Mouse (Mus musculus) layer of hippocampus, adult 18-20 months (tissue): ENCODE data around the gene 4921511M17Rik. TPM values are rescaled to one million over a fixed set of nuclear protein-coding genes. Genes with fewer than 3 reads are reported as not detected.
"Not testable (repeated sequence)": the region's sequence is repeated elsewhere in the genome, so short reads cannot be mapped to it uniquely, and the experiment has no call there.

Source experiments
- DNase-seq, 2 experiments: peaks; one replicate each; pipeline ENCODE4 v3.0.0; 2022; ENCODE audit warnings: low spot score in 2 of 2
- long read RNA-seq: library from polyadenylated mRNA; stranded (forward); transcript quantifications from one replicate; pipeline ENCODE4 v2.0.0, GENCODE M21; 2021
- total RNA-seq, 2 experiments: library from RNA; stranded (reverse); gene quantifications; 2 replicates each; pipeline ENCODE4 v1.2.3; 2021

Gene 4921511M17Rik
- total RNA-seq: not detected
- long read RNA-seq: 0 reads

DNA sequence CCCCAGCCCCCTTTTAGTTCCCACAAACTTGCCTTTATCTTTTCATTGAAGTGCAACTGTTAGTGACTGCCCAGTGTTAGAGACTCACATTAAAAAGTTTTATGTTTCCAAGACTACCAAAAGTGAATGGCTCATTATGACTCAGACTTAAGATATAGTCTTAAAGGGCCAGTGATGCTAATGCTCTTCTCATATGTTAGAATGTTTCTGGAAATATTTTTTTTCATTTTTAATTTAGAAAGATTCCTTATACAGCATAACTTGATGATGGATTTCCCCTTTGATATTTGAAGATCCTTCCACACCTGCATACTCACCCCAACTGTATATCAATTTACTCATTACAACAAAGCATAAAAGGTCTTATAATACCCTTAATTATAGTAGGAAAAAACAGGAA is at the start of gene 4921511M17Rik:
4921511M17Rik (minus strand) TSS at position 101 of the 400 bp plus-strand sequence.
- not testable (repeated sequence) for DNase-seq

DNA sequence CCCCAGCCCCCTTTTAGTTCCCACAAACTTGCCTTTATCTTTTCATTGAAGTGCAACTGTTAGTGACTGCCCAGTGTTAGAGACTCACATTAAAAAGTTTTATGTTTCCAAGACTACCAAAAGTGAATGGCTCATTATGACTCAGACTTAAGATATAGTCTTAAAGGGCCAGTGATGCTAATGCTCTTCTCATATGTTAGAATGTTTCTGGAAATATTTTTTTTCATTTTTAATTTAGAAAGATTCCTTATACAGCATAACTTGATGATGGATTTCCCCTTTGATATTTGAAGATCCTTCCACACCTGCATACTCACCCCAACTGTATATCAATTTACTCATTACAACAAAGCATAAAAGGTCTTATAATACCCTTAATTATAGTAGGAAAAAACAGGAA is 21.3 kb upstream of the 4921511M17Rik start, which contains the start of gene Gm10057:
Gm10057 (minus strand) TSS at position 101 of the 400 bp plus-strand sequence.
- DNase-seq: not testable (repeated sequence)

- DNase-seq: not testable (repeated sequence)
Observed at GRCm38 (mm10) chrX:154012540-154012939, 21.1 kb downstream of the 4921511M17Rik start, which contains the start of gene Samt1. TSS of gene Samt1 (minus strand) at chrX:154012640.

GRCm38 (mm10) chrX:153976914-153977313 is 56.7 kb downstream of the 4921511M17Rik start:
- DNase-seq: not testable (repeated sequence)

GRCm38 (mm10) chrX:153976467-153976866 is 57.2 kb downstream of the 4921511M17Rik start:
- not testable (repeated sequence) for DNase-seq

- DNase-seq: no peak
Observed at GRCm38 (mm10) chrX:153974450-153974849, 59.2 kb downstream of the 4921511M17Rik start.

Other genes starting within 250 kb of the 4921511M17Rik start
- 10 to 100 TPM in 1 of 2 experiments, 1 to 10 TPM in 1; 9.6 to 10.2 TPM for gene Spin2c, start 201.6 kb downstream of the 4921511M17Rik start, total RNA-seq
- not detected for gene Samt1, start 21.2 kb downstream of the 4921511M17Rik start, total RNA-seq
- not detected for gene Gm10057, start 21.2 kb upstream of the 4921511M17Rik start, total RNA-seq
- not detected for gene Gm15140, start 86.9 kb upstream of the 4921511M17Rik start, total RNA-seq